Mouse (Mus musculus): ENCODE data around the gene Naif1.

DNA sequence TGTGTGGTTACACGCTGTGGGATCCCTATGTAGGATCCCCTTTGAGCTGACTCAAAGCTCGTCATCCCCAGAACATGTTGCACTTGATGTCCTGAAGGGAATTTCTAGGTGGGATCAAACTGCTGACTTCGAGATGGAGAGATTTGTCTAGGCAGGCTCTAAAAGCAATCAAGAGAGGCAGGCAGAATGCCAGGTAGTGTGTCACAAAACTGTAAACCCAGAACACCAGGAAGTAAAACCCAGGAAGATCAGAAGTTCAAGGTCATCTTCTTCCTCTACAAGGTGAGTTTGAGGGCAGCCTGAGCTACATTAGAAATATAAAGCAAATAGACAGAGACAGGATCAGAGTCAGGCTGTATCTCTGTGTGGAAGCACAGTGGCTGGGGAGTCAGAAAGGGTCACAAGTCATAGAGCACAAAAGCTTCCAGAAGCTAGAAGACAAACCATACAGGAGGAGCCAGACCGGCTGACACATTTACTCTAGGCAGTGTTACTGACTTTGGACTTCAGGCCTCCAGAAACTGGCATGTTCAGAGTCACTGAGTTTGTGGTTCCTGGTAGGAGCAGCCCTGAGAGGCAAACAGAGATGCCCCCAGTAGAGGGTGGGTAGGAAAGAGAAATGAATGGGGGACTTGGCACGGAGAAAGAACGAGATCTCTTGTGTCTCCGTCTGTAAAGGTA, 43.0 kb upstream of the Naif1 start:
- no peak for TF ChIP-seq CTCF (IDR thresholded peaks at IDR 0.05; ENCODE audit: control insufficient read depth, insufficient read depth, insufficient replicate concordance, low read depth, low read length)
- TF ChIP-seq POLR2A (IDR thresholded peaks at IDR 0.05; ENCODE audit: control insufficient read depth, low read depth, low read length) = no peak

All from testis, adult 2 months (tissue).